Mouse (Mus musculus): ENCODE data around the gene Skap2.

GRCm38 (mm10) chr6:51933034-51933611 lies 79.2 kb downstream of the Skap2 start:
- TF ChIP-seq CTCF (IDR thresholded peaks at IDR 0.05; ENCODE audit: control insufficient read depth, insufficient read depth, insufficient replicate concordance, low read depth, low read length) (no peak), POLR2A (IDR thresholded peaks at IDR 0.05; ENCODE audit: control insufficient read depth, low read depth, low read length) (no peak)

Measured in testis, adult 2 months (tissue).